Mouse (Mus musculus) midbrain, embryonic 15.5 days (tissue): ENCODE results near the gene Ifnk. TPM values are rescaled to one million over a fixed set of nuclear protein-coding genes. Genes with fewer than 3 reads are reported as not detected.

Experiments
- ATAC-seq: fragments of 200-750 bp; cut with Nextera tagmentation; replicated peaks from 2 replicates; pipeline ENCODE4 v1.8.0; 2017; ENCODE audit warnings: moderate TSS enrichment
- H3K27ac ChIP-seq: fragments of 300-500 bp; sonication (generic); 2 replicates; pipeline ENCODE4 v1.5.1; 2015; ENCODE audit warnings: mild to moderate bottlenecking, inconsistent platforms
- H3K27me3 ChIP-seq: fragments of 300-500 bp; sonication (generic); replicated peaks from 2 replicates; pipeline ENCODE4 v1.6.1; 2015; ENCODE audit warnings: inconsistent platforms
- H3K36me3 ChIP-seq: fragments of 300-500 bp; sonication (generic); replicated peaks from 2 replicates; pipeline ENCODE4 v1.6.1; 2015; ENCODE audit warnings: inconsistent platforms
- H3K4me1 ChIP-seq: fragments of 300-500 bp; sonication (generic); 2 replicates; pipeline ENCODE4 v1.6.1; 2015; ENCODE audit warnings: inconsistent platforms
- H3K4me2 ChIP-seq: fragments of 300-500 bp; sonication (generic); 2 replicates; pipeline ENCODE4 v1.6.1; 2015; ENCODE audit warnings: inconsistent platforms, mild to moderate bottlenecking, moderate library complexity
- H3K4me3 ChIP-seq: fragments of 300-500 bp; sonication (generic); 2 replicates; pipeline ENCODE4 v1.5.1; 2015; ENCODE audit warnings: mild to moderate bottlenecking, inconsistent platforms
- H3K9ac ChIP-seq: fragments of 300-500 bp; sonication (generic); 2 replicates; pipeline ENCODE4 v1.6.1; 2015; ENCODE audit warnings: mild to moderate bottlenecking, inconsistent platforms
- H3K9me3 ChIP-seq: fragments of 300-500 bp; sonication (generic); 2 replicates; pipeline ENCODE4 v1.6.1; 2016; ENCODE audit warnings: inconsistent platforms
- WGBS: fragments of 180-500 bp; shearing (Covaris S2); methylation state at CpG from one replicate; pipeline ENCODE4 v1.1.7; 2015; ENCODE audit warnings: mixed read lengths; 5-methylcytosine and 5-hydroxymethylcytosine counted together
- polyA plus RNA-seq: library from polyadenylated mRNA; unstranded; fragments of >200 nt; fragmentation: Nextera tagmentation; extraction: Ambion mirVana; gene quantifications from 2 replicates; pipeline ENCODE4 v1.2.1, GENCODE M21; 2015

Ifnk gene
- polyA plus RNA-seq, result not detected in 2 replicates

GRCm38 (mm10) chr4:35151756-35152155 is at the start of gene Ifnk:
Ifnk (plus strand) TSS chr4:35152056.
- Histone ChIP-seq H3K9ac (no peak within 1 kb of the TSS), H3K36me3 (no peaks in the 10 kb centered on the region), H3K4me3 (no peak within 1 kb of the TSS), H3K27ac (no peak within 1 kb of the TSS), H3K9me3 (no peaks in the 10 kb centered on the region), H3K27me3 (0 out of 2 replicates have a peak, but pooled peaks cover 14% of the 10 kb centered on the region), H3K4me2 (no peak within 1 kb of the TSS), H3K4me1 (peaks cover 15% of the 10 kb centered on the region)
- 90% methylated on average over 4 of the region's 4 CpGs for WGBS
- ATAC-seq, result no peak

- H3K9me3 ChIP-seq, result no peaks in the 10 kb centered on the region
- H3K27me3 ChIP-seq, result no peaks in the 10 kb centered on the region
- no peak overlapping the region for H3K9ac ChIP-seq
- no peak for ATAC-seq
- H3K4me3 ChIP-seq, result no peak overlapping the region
- no peak overlapping the region for H3K4me2 ChIP-seq
- H3K36me3 ChIP-seq, result no peaks in the 10 kb centered on the region
- H3K4me1 ChIP-seq, result peaks cover 4% of the 10 kb centered on the region
- 75% methylated on average over 14 of the region's 14 CpGs for WGBS
- H3K27ac ChIP-seq, result no peak overlapping the region
Observed at GRCm38 (mm10) chr4:35105115-35105773, 46.6 kb upstream of the Ifnk start.

DNA sequence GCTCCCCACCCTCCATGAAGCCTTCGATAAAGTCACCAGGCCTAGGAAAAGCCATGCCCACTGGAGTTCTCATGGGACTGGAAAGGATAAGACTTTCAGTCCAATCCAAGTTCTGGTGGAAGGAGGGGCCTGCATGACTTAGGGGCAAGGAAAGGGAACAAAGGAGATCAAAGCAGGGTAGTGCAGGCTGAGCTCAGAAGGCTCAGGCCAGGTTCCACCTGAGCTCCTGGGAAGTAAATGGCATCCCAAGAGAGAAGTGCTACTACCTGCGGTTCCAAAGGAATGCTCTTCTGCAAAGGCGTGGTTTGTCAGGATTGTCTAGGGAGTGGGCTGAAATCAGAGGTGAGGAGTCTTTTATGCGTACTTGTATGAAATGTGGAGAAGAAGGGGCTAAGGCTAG is 39.4 kb upstream of the Ifnk start:
- Histone ChIP-seq H3K9ac (no peak overlapping the region), H3K27ac (no peak overlapping the region), H3K9me3 (no peaks in the 10 kb centered on the region), H3K27me3 (no peaks in the 10 kb centered on the region), H3K4me1 (peaks cover 5% of the 10 kb centered on the region; the same call in 1 of the 2 replicates), H3K4me2 (no peak overlapping the region), H3K36me3 (no peaks in the 10 kb centered on the region), H3K4me3 (no peak overlapping the region)
- 85% methylated on average over 4 of the region's 4 CpGs for WGBS
- ATAC-seq, result no peak

DNA sequence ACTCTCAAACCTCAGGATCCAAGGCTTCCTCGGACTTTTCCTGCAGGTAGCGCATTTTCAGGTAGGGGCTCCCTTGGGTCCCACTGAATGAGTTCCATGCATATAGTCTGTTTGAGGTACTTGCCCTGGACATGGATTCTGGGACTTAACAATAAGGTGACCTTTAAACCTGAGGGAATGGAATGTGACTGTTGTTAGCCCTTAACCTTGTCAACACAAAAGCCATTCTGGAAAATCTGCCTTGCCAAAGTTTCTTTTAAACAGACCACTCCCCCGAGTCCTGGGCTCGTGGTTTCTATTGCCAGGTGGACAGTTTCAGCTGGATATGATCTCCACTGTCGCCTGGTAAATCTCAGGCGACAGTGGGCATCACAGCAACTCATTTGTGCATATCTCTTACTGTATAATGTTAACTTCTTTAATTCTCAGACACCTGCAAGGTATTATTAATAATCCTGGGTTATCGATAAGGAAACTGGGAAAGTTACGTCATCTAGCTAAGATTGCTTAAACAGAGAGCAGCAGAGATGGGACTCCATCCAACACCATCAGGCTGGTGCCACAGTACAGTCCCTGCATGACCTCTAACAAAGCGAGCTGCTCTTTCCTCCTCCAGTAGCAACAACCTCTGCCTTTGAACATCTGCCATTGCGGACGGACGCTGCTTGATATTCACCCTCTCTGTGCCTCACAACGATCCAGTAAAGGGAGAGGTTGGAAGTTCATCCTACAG is 38.2 kb upstream of the Ifnk start:
- Histone ChIP-seq H3K36me3 (no peaks in the 10 kb centered on the region), H3K4me3 (no peak overlapping the region), H3K27me3 (no peaks in the 10 kb centered on the region), H3K4me2 (no peak overlapping the region), H3K4me1 (peaks cover 5% of the 10 kb centered on the region; the same call in 1 of the 2 replicates), H3K27ac (no peak overlapping the region), H3K9ac (no peak overlapping the region), H3K9me3 (no peaks in the 10 kb centered on the region)
- 82% methylated on average over 13 of the region's 13 CpGs for WGBS
- no peak for ATAC-seq

GRCm38 (mm10) chr4:35114950-35115349 is 36.9 kb upstream of the Ifnk start:
- no peaks in the 10 kb centered on the region for H3K36me3 ChIP-seq
- no peak overlapping the region for H3K27ac ChIP-seq
- H3K4me3 ChIP-seq, result no peak overlapping the region
- H3K9me3 ChIP-seq, result no peaks in the 10 kb centered on the region
- no peak overlapping the region for H3K4me2 ChIP-seq
- no peak for ATAC-seq
- 69% methylated on average over 2 of the region's 2 CpGs for WGBS
- H3K9ac ChIP-seq, result no peak overlapping the region
- H3K27me3 ChIP-seq, result no peaks in the 10 kb centered on the region
- H3K4me1 ChIP-seq, result peaks cover 5% of the 10 kb centered on the region; the same call in 1 of the 2 replicates

GRCm38 (mm10) chr4:35115933-35116332 is 35.9 kb upstream of the Ifnk start:
- H3K27me3 ChIP-seq, result no peaks in the 10 kb centered on the region
- H3K36me3 ChIP-seq, result no peaks in the 10 kb centered on the region
- no peak overlapping the region for H3K4me3 ChIP-seq
- peak; percentile 74 for ATAC-seq
- 24% methylated on average over 6 of the region's 6 CpGs for WGBS
- no peak overlapping the region for H3K9ac ChIP-seq
- peaks cover 5% of the 10 kb centered on the region for H3K4me1 ChIP-seq
- no peak overlapping the region for H3K27ac ChIP-seq
- H3K9me3 ChIP-seq, result no peaks in the 10 kb centered on the region
- H3K4me2 ChIP-seq, result no peak overlapping the region

DNA sequence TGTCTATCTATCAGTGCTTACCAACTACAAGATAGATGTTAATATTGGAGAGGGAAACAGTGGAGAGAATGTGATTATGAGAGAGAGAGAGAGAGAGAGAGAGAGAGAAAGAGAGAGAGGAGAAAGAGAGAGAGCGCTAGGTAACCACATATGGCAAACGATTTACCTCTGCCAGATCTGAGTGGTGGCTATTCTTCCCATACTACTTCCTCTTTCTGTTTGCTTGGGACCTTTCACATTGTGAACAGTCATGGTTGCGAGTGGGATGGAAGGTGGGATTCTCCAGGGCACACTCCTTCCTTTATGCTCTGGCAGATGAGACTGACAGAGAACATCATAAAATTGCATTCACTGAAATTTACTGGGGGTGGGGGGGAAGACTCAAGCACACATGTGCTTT is 34.7 kb upstream of the Ifnk start:
- no peaks in the 10 kb centered on the region for H3K36me3 ChIP-seq
- no peak overlapping the region for H3K4me3 ChIP-seq
- no peak overlapping the region for H3K27ac ChIP-seq
- peaks cover 12% of the 10 kb centered on the region for H3K4me1 ChIP-seq
- no peaks in the 10 kb centered on the region for H3K27me3 ChIP-seq
- no peak overlapping the region for H3K4me2 ChIP-seq
- 90% methylated on average over 3 of the region's 3 CpGs for WGBS
- H3K9me3 ChIP-seq, result no peaks in the 10 kb centered on the region
- no peak for ATAC-seq
- H3K9ac ChIP-seq, result no peak overlapping the region

DNA sequence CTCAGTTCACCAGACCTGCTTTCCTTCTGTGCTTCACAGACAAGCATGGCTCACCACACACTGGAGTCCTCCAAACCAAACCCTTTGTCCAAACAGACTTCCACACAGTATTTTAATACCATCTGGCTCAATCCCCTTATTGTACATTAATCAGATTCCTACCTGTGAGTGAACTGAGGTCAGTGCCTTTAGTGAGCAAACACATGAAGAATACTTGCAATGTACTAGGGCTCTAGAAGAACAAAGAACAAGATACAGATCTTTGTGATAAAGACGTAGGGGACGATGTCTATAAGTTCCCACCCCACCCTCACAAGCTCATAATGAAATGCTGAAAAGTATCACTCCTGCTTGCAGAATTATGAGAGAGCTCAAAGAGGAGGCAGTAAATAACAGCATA is 33.0 kb upstream of the Ifnk start:
- H3K4me3 ChIP-seq, result no peak overlapping the region
- no peaks in the 10 kb centered on the region for H3K27me3 ChIP-seq
- no peaks in the 10 kb centered on the region for H3K36me3 ChIP-seq
- H3K4me2 ChIP-seq, result no peak overlapping the region
- ATAC-seq, result no peak
- H3K27ac ChIP-seq, result no peak overlapping the region
- H3K9ac ChIP-seq, result no peak overlapping the region
- WGBS, result 94% methylated on average over 2 of the region's 2 CpGs
- H3K4me1 ChIP-seq, result peaks cover 16% of the 10 kb centered on the region
- H3K9me3 ChIP-seq, result no peaks in the 10 kb centered on the region

- no peaks in the 10 kb centered on the region for H3K9me3 ChIP-seq
- WGBS, result 76% methylated on average over 4 of the region's 4 CpGs
- H3K27ac ChIP-seq, result no peak overlapping the region
- H3K36me3 ChIP-seq, result no peaks in the 10 kb centered on the region
- ATAC-seq, result no peak
- peaks cover 18% of the 10 kb centered on the region for H3K4me1 ChIP-seq
- no peak overlapping the region for H3K4me2 ChIP-seq
- H3K4me3 ChIP-seq, result no peak overlapping the region
- no peaks in the 10 kb centered on the region for H3K27me3 ChIP-seq
- no peak overlapping the region for H3K9ac ChIP-seq
Observed at GRCm38 (mm10) chr4:35120159-35120558, 31.7 kb upstream of the Ifnk start.

GRCm38 (mm10) chr4:35120575-35120974 is 31.3 kb upstream of the Ifnk start:
- H3K27ac ChIP-seq, result no peak overlapping the region
- no peaks in the 10 kb centered on the region for H3K36me3 ChIP-seq
- H3K4me2 ChIP-seq, result no peak overlapping the region
- H3K27me3 ChIP-seq, result no peaks in the 10 kb centered on the region
- no peak overlapping the region for H3K4me3 ChIP-seq
- 83% methylated on average over 8 of the region's 8 CpGs for WGBS
- H3K9ac ChIP-seq, result no peak overlapping the region
- H3K9me3 ChIP-seq, result no peaks in the 10 kb centered on the region
- peaks cover 22% of the 10 kb centered on the region for H3K4me1 ChIP-seq
- ATAC-seq, result no peak

- peaks cover 22% of the 10 kb centered on the region for H3K4me1 ChIP-seq
- no peaks in the 10 kb centered on the region for H3K36me3 ChIP-seq
- H3K27ac ChIP-seq, result no peak overlapping the region
- ATAC-seq, result no peak
- H3K9ac ChIP-seq, result no peak overlapping the region
- 34% methylated on average over 12 of the region's 12 CpGs for WGBS
- no peaks in the 10 kb centered on the region for H3K27me3 ChIP-seq
- H3K9me3 ChIP-seq, result no peaks in the 10 kb centered on the region
- peak overlapping the region; percentile 37 for H3K4me2 ChIP-seq
- no peak overlapping the region for H3K4me3 ChIP-seq
Observed at GRCm38 (mm10) chr4:35121060-35121459, 30.8 kb upstream of the Ifnk start.

- Histone ChIP-seq H3K4me2 (no peak overlapping the region), H3K27me3 (no peaks in the 10 kb centered on the region), H3K4me3 (no peak overlapping the region), H3K27ac (no peak overlapping the region), H3K9ac (no peak overlapping the region), H3K4me1 (peaks cover 22% of the 10 kb centered on the region), H3K9me3 (no peaks in the 10 kb centered on the region), H3K36me3 (no peaks in the 10 kb centered on the region)
- WGBS, result 74% methylated on average over 5 of the region's 5 CpGs
- no peak for ATAC-seq
Observed at GRCm38 (mm10) chr4:35123087-35123486, 28.8 kb upstream of the Ifnk start.

DNA sequence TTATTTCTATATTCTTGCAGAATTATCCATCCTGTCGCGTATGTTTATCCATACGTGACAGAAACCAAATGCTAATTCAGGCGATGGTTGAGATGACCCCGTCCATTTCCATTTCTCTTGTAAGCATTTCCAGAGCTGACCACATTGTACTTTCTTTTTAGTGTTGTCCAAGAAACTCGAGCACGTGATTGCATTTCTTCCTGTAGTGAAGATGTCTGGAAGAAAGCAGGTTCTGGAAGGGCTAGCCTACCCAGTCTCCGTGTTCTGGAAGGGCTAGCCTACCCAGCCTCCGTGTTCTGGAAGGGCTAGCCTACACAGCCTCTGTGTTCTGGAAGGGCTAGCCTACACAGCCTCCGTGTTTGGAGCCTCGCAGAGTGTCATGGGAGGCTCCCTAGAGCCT is 27.8 kb upstream of the Ifnk start:
- ATAC-seq, result no peak
- 70% methylated on average over 11 of the region's 11 CpGs for WGBS
- H3K4me1 ChIP-seq, result peaks cover 22% of the 10 kb centered on the region
- no peak overlapping the region for H3K4me2 ChIP-seq
- no peaks in the 10 kb centered on the region for H3K36me3 ChIP-seq
- no peak overlapping the region for H3K27ac ChIP-seq
- H3K4me3 ChIP-seq, result no peak overlapping the region
- no peaks in the 10 kb centered on the region for H3K9me3 ChIP-seq
- no peaks in the 10 kb centered on the region for H3K27me3 ChIP-seq
- H3K9ac ChIP-seq, result no peak overlapping the region
